Mouse (Mus musculus): ENCODE results near the gene Aco1.

DNA sequence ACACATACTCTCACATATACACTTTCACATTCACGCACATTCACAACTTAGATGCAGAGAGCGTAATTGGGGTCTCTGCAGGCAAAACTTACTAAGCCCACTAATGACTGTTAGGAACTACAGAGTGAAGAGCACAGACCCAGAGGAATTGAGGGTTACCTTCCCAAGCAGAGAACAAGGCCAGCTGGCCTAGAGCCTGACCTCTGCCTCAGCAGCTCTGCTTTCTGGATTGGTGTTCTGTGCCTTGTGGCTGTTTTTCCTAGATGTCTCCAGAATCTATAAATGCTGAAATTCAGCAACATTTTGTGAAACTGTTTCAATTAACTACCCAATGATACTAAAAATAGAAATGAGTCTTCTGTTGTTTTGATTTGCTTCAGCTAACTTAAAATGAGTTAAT lies 9.9 kb downstream of the Aco1 start:
- TF ChIP-seq CTCF (IDR thresholded peaks at IDR 0.05; ENCODE audit: low read depth, low read length) (no peak), GATA1 (IDR thresholded peaks at IDR 0.05; ENCODE audit: borderline replicate concordance, low read length) (no peak), TAL1 (conservative IDR thresholded peaks at IDR 0.05; ENCODE audit: low read depth, low read length) (no peak)

Measured in G1E (cell line).